Mouse (Mus musculus) myocyte (in vitro differentiated cells): ENCODE data around the gene Ppid. TPM values are rescaled to one million over a fixed set of nuclear protein-coding genes. Genes with fewer than 3 reads are reported as not detected.
A peak's percentile ranks its signal among the peaks of the same experiment; 100 is the strongest.

Source experiments
- H3K27me3 ChIP-seq: one replicate; pipeline ENCODE4 v1.6.1; 2011; ENCODE audit not compliant: control insufficient read depth, insufficient read depth, insufficient read length
- H3K36me3 ChIP-seq: one replicate; pipeline ENCODE4 v1.6.1; 2011; ENCODE audit not compliant: control insufficient read depth, insufficient read depth
- H3K4me2 ChIP-seq: one replicate; pipeline ENCODE4 v1.6.1; 2011; ENCODE audit warnings: low read depth, control low read depth
- H3K4me3 ChIP-seq: one replicate; pipeline ENCODE4 v1.5.1; 2011; ENCODE audit warnings: mild to moderate bottlenecking, control low read depth, moderate library complexity
- H3K79me2 ChIP-seq: one replicate; pipeline ENCODE4 v1.6.1; 2011; ENCODE audit not compliant: control insufficient read depth, insufficient read depth
- H3ac ChIP-seq: one replicate; pipeline ENCODE4 v1.6.1; 2011; ENCODE audit not compliant: control insufficient read depth, insufficient read length
- CEBPB ChIP-seq: IDR thresholded peaks from 2 replicates; pipeline ENCODE4 v1.6.1; 2011; ENCODE audit warnings: mild to moderate bottlenecking, moderate library complexity; ENCODE audit not compliant: poor library complexity, insufficient read depth, severe bottlenecking
- E2F4 ChIP-seq: IDR thresholded peaks from one replicate; pipeline ENCODE4 v1.6.1; 2011; ENCODE audit warnings: mild to moderate bottlenecking, control low read depth, moderate library complexity; ENCODE audit not compliant: insufficient read depth
- MAX ChIP-seq: IDR thresholded peaks from one replicate; pipeline ENCODE4 v1.6.1; 2011; ENCODE audit warnings: low read depth, mild to moderate bottlenecking, control low read depth
- MYOD1 ChIP-seq, 3 experiments: IDR thresholded peaks; one replicate each; pipeline ENCODE4 v1.6.1; 2011; ENCODE audit warnings: control low read depth in 2 of 3, low read depth in 2 of 3, mild to moderate bottlenecking in 2 of 3, moderate library complexity in 1 of 3; ENCODE audit not compliant: insufficient read length in 2 of 3, control insufficient read depth in 1 of 3
- MYOG ChIP-seq, 3 experiments: IDR thresholded peaks; one replicate each; pipeline ENCODE4 v1.6.1; 2011; ENCODE audit warnings: control low read depth in 2 of 3, low read depth in 2 of 3, mild to moderate bottlenecking in 2 of 3; ENCODE audit not compliant: insufficient read length in 2 of 3, control insufficient read depth in 1 of 3, insufficient read depth in 1 of 3
- POLR2A ChIP-seq: IDR thresholded peaks from one replicate; pipeline ENCODE4 v1.6.1; 2011; ENCODE audit warnings: low read depth, mild to moderate bottlenecking, control low read depth, moderate library complexity; ENCODE audit not compliant: insufficient read length
- POLR2AphosphoS2 ChIP-seq: IDR thresholded peaks from one replicate; pipeline ENCODE4 v1.6.1; 2011; ENCODE audit warnings: low read depth, control low read depth; ENCODE audit not compliant: insufficient read length
- REST ChIP-seq: IDR thresholded peaks from one replicate; pipeline ENCODE4 v1.6.1; 2011; ENCODE audit warnings: mild to moderate bottlenecking, control low read depth, moderate library complexity; ENCODE audit not compliant: insufficient read depth, insufficient read length
- SRF ChIP-seq: IDR thresholded peaks from one replicate; pipeline ENCODE4 v1.6.1; 2011; ENCODE audit warnings: low read depth; ENCODE audit not compliant: control insufficient read depth, insufficient read length
- TCF12 ChIP-seq: IDR thresholded peaks from one replicate; pipeline ENCODE4 v1.6.1; 2011; ENCODE audit warnings: mild to moderate bottlenecking, control low read depth; ENCODE audit not compliant: poor library complexity, insufficient read depth, severe bottlenecking
- TCF3 ChIP-seq: IDR thresholded peaks from one replicate; pipeline ENCODE4 v1.6.1; 2011; ENCODE audit warnings: low read depth, control low read depth; ENCODE audit not compliant: insufficient read length
- USF1 ChIP-seq: IDR thresholded peaks from one replicate; pipeline ENCODE4 v1.6.1; 2011; ENCODE audit warnings: low read depth, mild to moderate bottlenecking, control low read depth, moderate library complexity
- polyA plus RNA-seq: library from polyadenylated mRNA; unstranded; fragments of >200 nt; fragmentation: generic; extraction: Trizol; gene quantifications from one replicate; pipeline ENCODE4 v1.2.1, GENCODE M21; 2012; ENCODE audit warnings: missing spikeins

The Ppid gene
- polyA plus RNA-seq, 1 experiment = 32.1 TPM

- Histone ChIP-seq H3ac (no peak overlapping the region), H3K4me3 (no peak overlapping the region), H3K4me2 (no peak overlapping the region), H3K27me3 (no peaks in the 10 kb centered on the region), H3K36me3 (no peaks in the 10 kb centered on the region), H3K79me2 (no peaks in the 10 kb centered on the region)
- no peak for TF ChIP-seq MYOD1 (IDR thresholded peaks at IDR 0.05; ENCODE audit: control insufficient read depth in 1 of 3, insufficient read length in 2 of 3, low read depth in 2 of 3)
- TF ChIP-seq CEBPB = no peak
Observed at GRCm38 (mm10) chr3:79574336-79574735, 16.8 kb upstream of the Ppid start.

GRCm38 (mm10) chr3:79575576-79576467 lies 15.3 kb upstream of the Ppid start:
- H3ac ChIP-seq = no peak overlapping the region

DNA sequence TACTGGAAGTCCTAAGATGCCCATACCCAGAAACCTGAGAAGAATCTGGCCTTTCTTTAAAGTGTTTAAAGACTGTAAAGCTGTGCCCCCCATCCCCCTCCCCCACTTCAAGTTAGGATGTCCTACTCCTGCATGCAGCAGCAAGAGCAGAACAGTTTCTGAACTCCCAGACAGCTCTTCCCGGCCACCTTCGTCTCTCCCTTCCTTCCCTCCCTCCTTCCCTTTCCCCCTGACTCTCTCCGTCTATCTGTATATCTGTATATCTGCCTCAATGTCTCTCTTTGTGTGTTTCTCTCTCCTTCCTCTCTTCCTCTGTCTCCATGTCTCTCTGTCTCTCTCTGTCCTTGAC lies 14.7 kb upstream of the Ppid start:
- peak overlapping the region; percentile 4 for H3K4me2 ChIP-seq
- H3K4me3 ChIP-seq = no peak overlapping the region
- H3K27me3 ChIP-seq = no peaks in the 10 kb centered on the region
- no peak overlapping the region for H3ac ChIP-seq
- H3K79me2 ChIP-seq = no peaks in the 10 kb centered on the region
- H3K36me3 ChIP-seq = no peaks in the 10 kb centered on the region
- TF ChIP-seq TCF3 (no peak), CEBPB (no peak), MYOD1 (IDR thresholded peaks at IDR 0.05; ENCODE audit: control insufficient read depth in 1 of 3, insufficient read length in 2 of 3, low read depth in 2 of 3) (no peak), TCF12 (no peak), E2F4 (no peak), MYOG (IDR thresholded peaks at IDR 0.05; ENCODE audit: control insufficient read depth in 1 of 3, insufficient read depth in 1 of 3, insufficient read length in 2 of 3, low read depth in 2 of 3) (no peak), MAX (no peak), SRF (no peak), POLR2AphosphoS2 (no peak), REST (no peak), POLR2A (no peak), USF1 (no peak)

More at GRCm38 (mm10) chr3:79575576-79576467, 15.3 kb upstream of the Ppid start:
- H3K79me2 ChIP-seq = no peaks in the 10 kb centered on the region
- no peak overlapping the region for H3K4me2 ChIP-seq
- no peaks in the 10 kb centered on the region for H3K36me3 ChIP-seq
- no peak overlapping the region for H3K4me3 ChIP-seq
- TF ChIP-seq REST = no peak
- no peak for TF ChIP-seq POLR2A
- no peak for TF ChIP-seq POLR2AphosphoS2
- no peak for TF ChIP-seq MYOG (IDR thresholded peaks at IDR 0.05; ENCODE audit: control insufficient read depth in 1 of 3, insufficient read depth in 1 of 3, insufficient read length in 2 of 3, low read depth in 2 of 3)
- no peak for TF ChIP-seq USF1
- no peaks in the 10 kb centered on the region for H3K27me3 ChIP-seq

- no peak for TF ChIP-seq CEBPB
- no peak for TF ChIP-seq SRF
- H3K4me3 ChIP-seq = no peak overlapping the region
- no peaks in the 10 kb centered on the region for H3K36me3 ChIP-seq
- H3K4me2 ChIP-seq = peak overlapping the region; percentile 4
- no peaks in the 10 kb centered on the region for H3K27me3 ChIP-seq
- H3K79me2 ChIP-seq = no peaks in the 10 kb centered on the region
- no peak overlapping the region for H3ac ChIP-seq
Observed at GRCm38 (mm10) chr3:79576865-79577264, 14.3 kb upstream of the Ppid start.

DNA sequence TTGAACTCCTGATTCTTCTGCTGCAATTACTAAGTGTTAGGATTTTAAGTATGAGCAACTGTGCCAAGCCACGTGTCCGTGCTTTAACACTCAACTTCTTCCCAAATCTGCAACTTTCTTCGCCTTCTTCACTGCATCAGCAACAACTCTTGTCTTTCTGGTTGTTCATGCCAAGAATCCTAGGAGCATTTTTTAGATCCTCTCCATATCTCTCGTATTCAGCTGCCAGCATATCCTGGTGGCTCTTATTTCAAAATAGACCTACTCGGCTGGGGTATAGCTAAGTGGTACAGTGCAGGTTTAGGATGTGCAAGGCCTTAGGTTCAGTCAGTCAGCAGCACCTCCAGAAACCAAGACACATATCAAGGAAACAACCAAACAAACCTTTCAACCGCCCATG lies 13.5 kb upstream of the Ppid start:
- Histone ChIP-seq H3K4me3 (no peak overlapping the region), H3K27me3 (no peaks in the 10 kb centered on the region), H3K79me2 (no peaks in the 10 kb centered on the region), H3K36me3 (no peaks in the 10 kb centered on the region), H3K4me2 (no peak overlapping the region), H3ac (no peak overlapping the region)
- TF ChIP-seq MYOG (IDR thresholded peaks at IDR 0.05; ENCODE audit: control insufficient read depth in 1 of 3, insufficient read depth in 1 of 3, insufficient read length in 2 of 3, low read depth in 2 of 3) (no peak), USF1 (no peak), MAX (no peak), TCF3 (no peak), SRF (no peak), CEBPB (no peak), POLR2A (no peak), POLR2AphosphoS2 (no peak), REST (no peak), E2F4 (no peak), TCF12 (no peak), MYOD1 (IDR thresholded peaks at IDR 0.05; ENCODE audit: control insufficient read depth in 1 of 3, insufficient read length in 2 of 3, low read depth in 2 of 3) (no peak)
